Mouse (Mus musculus): Measurements from ENCODE around the gene Ubxn11.

- TF ChIP-seq MEF2A (IDR thresholded peaks at IDR 0.05; ENCODE audit: extremely low read depth, insufficient replicate concordance, low read depth, low read length, poor library complexity, severe bottlenecking) (no peak), ZC3H11A (IDR thresholded peaks at IDR 0.05; ENCODE audit: low read depth, low read length) (no peak), NRF1 (IDR thresholded peaks at IDR 0.05; ENCODE audit: insufficient read depth, low read depth, low read length, poor library complexity, severe bottlenecking) (no peak), RAD21 (IDR thresholded peaks at IDR 0.05; ENCODE audit: low read depth, low read length) (no peak), TAL1 (IDR thresholded peaks at IDR 0.05; ENCODE audit: low read length) (no peak), BHLHE40 (IDR thresholded peaks at IDR 0.05; ENCODE audit: borderline replicate concordance, low read depth, low read length) (no peak)
Observed at GRCm38 (mm10) chr4:134154354-134154753, 52.0 kb downstream of the Ubxn11 start.

All from MEL (cell line).